Mouse (Mus musculus) kidney, postnatal 36 days (tissue): ENCODE measurements around the gene Adsl.
A peak's percentile ranks its signal among the peaks of the same experiment; 100 is the strongest.
"Not testable (repeated sequence)": the region's sequence is repeated elsewhere in the genome, so short reads cannot be mapped to it uniquely, and the experiment has no call there.

ENCODE experiments used
- DNase-seq, 2 experiments: peaks; one replicate each; pipeline ENCODE4 v3.0.0; 2021 to 2022; ENCODE audit warnings: mixed read lengths in 2 of 2

Adsl gene

DNA sequence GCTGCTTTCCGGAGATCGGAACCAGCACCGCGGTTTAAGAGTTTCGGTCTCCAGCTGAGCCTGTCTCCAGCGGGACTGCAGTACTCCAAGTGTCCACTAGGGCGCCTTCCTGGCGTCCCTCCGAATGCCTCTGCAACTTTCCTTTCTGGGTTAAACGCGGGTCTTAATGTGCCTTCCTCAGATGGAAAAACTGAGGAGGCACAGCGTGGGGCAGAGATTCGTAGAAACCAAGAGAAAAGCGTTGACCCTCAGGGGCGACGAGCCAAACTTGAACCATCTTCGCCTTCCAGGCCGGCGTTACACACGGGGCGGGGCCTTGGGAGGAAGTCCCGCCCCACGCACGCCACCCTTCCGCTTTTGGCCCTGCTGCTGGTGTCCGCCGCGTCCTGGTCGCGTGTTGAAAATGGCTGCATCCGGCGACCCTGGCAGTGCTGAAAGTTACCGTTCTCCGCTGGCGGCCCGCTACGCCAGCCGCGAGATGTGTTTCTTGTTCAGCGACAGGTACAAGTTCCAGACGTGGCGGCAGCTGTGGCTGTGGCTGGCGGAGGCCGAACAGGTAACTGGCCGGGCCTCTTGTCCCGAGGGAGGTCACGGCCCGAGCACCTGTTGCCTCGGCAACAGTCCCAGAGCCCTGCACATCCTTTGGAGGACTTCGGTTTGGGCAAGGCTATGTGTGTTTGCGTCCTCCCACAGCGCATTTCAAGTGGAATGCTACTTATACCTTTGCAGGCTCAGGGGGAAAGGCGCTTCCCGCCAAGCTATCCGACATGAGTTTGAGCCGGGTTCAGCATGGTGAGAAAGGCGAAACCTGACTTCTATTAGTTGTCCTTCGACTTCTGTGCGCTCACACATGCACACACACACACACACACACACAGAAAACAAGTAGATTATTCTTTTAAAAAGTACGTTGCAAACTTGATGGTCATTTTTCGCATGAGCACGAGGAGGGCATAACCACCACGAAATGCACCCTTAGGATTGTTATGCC, at the start of gene Adsl:
TSS of gene Adsl (plus strand) at position 346 of the 991 bp plus-strand sequence.
- DNase-seq, result peak; percentile 90 to 94

GRCm38 (mm10) chr15:80899806-80900205, 48.5 kb upstream of the Adsl start:
- DNase-seq, result no peak

DNA sequence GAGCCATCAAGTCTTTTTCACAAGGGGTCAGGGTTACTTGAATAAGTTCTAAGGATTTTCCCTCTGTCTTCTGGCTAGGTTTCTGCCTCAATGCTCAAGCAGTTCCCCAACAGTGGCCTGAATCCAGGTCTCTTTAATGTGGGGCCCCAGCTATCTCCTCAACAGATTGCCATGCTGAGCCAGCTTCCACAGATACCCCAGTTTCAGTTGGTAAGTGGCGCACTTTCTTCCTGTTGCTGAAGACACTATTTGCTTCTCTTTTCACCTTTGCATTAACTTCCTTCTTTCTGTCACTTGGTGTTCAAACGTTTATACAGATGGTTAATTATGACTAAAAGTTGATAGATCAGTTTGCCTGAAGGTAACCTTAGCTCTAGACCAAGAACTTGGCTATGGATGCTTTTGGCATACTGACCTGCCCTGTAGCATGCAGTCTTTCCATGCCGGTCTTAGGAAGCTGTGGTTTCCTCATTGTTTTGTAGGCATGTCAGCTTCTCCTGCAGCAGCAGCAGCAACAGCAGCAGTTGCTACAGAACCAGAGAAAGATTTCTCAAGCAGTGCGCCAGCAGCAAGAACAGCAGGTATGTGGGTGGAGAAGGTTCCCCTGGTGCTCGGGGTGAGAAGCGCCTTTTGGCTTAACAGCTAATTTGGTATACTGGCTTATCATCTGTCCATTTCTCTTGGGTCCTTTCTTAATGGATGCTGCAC, 46.3 kb upstream of the Adsl start:
- DNase-seq, result no peak

- DNase-seq, result peak in 1 of 2 experiments; percentile 51
These were observed 43.5 kb upstream of the Adsl start for GRCm38 (mm10) chr15:80904776-80905175.

- peak in 1 of 2 experiments; percentile 24 for DNase-seq
These were observed 38.1 kb upstream of the Adsl start for GRCm38 (mm10) chr15:80910183-80910582.

DNA sequence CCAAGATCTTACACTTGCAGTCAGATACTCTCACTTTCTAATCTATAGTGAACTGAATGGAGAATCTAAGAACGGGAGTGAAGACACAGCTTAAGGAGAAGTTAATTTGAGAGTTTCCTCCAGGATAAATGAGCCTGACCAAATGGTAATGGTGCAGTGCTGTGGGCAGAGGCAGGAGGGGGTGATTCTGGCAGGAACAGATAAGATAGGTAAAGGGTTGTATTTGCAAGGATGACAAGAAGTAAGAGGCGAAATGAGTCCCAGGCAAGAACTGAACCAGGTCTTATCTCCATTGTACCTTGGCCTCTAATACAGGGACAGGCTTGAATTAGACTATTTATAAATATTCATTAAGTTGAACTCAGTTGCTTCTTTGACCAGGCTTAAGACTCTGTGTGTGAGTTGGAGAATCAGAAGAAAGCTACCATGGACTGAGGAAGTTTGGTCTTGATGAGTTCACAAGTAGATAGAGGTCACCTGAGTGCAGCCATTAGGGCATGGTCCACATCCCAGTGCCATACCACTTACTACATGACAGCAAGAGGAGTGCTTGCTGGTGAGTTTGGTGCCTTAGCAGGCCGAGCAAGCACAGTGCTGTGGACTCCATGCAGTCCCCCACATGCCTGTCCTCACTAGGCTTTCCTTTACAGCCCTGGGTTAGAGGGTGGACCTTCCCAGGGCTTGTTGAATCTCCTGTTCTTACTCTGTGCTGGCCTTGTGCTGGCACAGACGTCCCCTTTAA, 37.3 kb upstream of the Adsl start:
- no peak for DNase-seq

- peak; percentile 14 to 30 for DNase-seq
These were observed 36.1 kb upstream of the Adsl start for GRCm38 (mm10) chr15:80912175-80912574.

DNA sequence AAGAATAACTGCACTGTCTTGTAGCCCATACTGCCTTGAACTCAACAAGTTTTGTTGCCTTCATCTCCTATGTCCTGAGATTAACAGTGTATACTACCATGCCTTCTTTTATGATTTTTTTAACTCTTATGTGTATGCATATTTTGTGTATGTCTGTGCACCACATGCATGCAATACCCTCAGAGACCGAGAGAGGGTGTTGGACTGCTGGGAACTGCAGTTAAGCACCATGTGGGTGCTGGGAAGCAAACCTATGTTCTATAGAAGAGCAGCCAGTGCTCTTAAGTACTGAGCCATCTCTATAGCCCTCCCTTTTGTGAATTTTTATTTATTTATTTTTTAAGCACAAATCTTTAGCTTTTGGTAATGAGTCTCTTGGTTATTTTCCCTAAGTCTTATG, 34.5 kb upstream of the Adsl start:
- no peak for DNase-seq

DNA sequence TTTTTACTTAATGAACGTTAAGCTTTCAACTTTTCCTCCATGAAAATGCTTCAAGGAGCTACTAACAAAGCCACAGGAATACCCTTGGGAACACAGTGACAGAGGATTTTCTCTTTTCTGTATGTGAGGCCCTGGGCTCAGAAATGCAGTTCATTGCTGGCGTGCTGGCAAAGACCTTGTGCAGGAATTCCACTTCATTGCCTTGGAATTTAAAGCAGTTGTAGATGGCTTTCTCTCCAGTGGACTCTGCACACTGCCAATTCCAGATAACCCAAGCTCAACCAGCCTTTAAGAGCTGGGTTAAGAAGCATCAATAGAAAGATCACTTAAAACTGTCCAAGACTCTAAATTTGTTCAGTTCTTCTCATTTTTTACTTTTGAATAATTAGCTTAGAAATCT, 32.4 kb upstream of the Adsl start:
- DNase-seq, result peak; percentile 63 to 65

- no peak for DNase-seq
These were observed 31.7 kb upstream of the Adsl start for GRCm38 (mm10) chr15:80916621-80917020.

DNA sequence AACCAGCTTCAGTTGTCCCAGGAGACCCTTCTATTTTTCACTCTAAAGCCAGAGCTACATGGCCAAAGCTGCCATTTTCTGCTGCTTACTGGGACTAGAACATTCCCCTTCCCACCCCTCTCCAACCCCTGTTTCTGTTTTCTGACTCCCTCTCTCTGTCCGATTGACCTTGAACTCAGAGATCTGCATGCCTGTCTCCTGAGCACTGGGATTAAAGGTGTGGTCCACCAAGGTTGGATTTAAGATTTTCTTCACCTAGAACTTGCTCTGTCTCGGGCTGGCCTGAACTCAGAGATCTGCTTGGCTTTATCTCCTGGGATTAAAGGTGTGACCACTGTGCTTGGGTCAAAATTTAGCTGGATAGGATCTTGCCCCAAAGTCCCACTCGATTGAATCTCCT, 27.9 kb upstream of the Adsl start:
- no peak for DNase-seq

DNA sequence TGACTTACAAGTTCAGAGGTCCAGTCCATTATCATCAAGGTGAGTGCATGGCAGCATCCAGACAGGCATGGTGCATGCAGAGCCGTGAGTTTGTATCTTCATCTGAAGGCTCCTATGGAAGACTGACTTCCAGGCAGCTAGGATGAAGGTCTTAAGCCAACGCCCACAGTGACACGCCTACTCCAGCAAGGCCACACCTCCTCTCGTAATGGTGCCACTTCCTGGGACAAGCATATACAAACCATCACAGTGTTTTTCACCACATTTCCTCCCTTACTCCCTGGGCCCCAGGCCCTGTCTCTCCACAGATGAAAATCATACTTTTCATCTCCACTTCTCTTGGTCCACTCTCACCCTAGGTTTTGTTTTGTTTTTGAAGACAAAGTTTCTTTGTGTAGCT, 26.5 kb upstream of the Adsl start:
- no peak for DNase-seq

DNA sequence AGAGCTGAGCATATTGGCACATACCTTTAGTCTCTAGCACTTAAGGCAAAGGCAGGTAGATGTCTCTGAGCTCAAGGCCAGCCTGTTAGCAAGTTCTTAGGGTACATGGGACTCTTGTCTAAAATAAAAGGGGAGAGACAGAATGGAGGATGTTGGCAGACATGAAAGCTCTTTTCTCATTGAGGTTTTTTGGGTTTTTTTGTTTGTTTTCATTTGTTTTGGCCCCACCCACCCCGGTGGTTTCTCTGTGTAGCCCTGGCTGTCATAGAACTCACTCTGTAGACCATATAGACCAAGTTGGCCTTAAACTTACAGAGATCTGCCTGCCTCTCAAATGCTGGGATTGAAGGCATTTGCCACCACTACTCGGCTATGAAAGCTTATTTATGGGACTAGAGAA, 24.1 kb upstream of the Adsl start:
- DNase-seq, result no peak

- DNase-seq, result no peak
These were observed 19.4 kb upstream of the Adsl start for GRCm38 (mm10) chr15:80928811-80929355.

DNA sequence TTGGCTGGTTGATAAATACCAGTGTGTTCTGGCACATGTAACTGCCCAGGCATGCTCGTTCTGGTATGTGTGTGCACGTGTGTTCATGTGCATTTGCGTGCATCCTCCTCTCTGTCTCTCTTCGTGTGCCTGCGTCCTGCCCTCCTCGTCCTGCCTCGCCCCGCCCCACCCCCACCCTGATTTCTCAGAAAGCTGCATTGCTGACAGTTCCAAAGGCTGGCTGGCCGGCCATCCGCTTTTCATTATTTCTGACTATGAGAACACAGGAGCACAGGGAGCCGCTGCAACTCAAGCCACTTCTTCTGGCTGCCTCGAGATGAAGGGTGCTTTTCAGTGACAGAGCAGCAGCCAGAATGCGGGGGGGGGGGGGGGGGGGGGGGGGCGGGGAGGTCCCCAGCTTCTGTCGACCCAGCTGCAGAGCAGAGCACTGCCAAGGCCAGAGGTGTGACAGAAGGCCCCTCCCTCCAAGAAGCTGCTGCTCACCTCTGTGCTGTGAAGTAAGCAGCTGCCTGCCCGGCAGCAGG, 18.2 kb upstream of the Adsl start:
- no peak for DNase-seq

DNA sequence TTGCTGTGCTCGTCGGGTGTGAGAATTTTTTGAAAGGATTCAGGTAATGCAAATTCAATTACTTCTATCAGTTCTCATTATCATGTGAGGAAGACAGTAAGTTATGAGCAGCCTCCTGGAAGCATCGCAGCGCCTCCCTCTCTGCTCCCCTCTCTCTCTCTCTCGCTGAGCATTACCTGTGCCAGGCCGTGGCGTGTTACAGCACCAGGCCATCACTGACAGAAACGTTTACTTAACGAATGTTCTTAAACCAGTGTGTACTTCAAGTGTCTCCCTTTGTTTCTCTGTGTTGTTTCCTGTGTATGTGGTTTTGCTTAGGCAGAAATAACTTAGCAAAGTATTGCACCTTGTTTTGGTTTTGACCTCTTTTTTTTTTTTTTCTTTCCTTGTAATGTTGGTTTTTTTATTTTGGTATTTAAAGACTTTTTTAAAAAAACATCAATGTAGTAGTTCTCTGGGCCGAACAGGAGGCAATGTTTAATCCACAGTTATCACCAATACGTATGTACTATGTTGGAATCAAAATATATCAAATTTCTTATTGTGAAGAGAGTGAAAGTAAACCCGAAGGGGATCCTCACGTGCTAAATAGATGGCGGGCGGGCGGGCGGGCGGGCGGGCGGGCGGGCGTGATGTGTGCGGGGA, 17.5 kb upstream of the Adsl start:
- DNase-seq, result not testable (repeated sequence)

DNA sequence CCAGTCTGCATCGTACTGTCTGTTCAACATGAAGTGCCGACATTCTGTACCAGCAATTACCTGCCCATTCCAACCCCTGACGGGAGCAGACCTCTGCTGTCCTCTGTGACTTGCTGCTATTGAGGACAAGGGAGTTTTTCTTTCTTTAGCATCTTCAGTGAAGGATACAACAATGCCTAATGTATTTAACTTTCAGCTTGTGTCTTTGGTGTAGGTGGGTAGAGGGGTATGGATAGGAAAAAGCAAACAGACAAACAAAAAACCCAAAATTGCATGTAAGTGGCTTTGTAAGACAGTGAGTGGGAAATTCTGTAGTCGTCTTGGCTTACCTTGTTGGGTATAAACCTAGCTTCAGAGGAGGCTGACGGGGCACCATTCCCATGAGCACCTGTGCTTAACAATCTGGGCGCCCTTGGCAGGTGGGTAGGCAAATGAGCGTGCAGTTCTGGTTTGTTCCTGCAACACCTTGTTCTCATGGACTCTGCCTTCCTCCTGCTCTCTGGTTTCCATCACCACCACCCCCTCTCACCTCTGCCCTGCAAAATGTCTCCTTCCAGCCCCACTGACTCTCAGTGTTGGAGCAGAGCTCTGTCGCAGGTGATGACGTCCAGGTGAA, 16.8 kb upstream of the Adsl start:
- DNase-seq, result no peak

- DNase-seq, result no peak
These were observed 13.4 kb upstream of the Adsl start for GRCm38 (mm10) chr15:80934841-80935240.

DNA sequence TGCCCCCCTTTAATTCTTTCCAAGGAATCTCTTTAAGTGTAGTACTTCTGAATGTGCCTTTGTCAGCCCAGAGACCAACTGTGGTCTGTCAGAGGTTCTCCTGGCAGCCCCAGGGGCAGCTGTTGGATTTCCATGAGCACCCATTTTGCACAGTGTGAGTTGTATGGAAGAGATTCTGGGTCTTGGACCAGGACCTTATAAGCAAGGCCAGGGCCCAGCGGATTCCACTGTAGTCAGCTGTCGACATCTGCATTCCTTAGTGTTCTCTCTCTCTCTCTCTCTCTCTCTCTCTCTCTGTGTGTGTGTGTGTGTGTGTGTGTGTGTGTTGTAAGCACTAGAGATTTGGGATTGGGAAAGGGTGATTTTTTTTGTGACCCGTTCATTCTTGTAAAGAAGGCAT, 11.6 kb upstream of the Adsl start:
- peak in 1 of 2 experiments; percentile 16 for DNase-seq

DNA sequence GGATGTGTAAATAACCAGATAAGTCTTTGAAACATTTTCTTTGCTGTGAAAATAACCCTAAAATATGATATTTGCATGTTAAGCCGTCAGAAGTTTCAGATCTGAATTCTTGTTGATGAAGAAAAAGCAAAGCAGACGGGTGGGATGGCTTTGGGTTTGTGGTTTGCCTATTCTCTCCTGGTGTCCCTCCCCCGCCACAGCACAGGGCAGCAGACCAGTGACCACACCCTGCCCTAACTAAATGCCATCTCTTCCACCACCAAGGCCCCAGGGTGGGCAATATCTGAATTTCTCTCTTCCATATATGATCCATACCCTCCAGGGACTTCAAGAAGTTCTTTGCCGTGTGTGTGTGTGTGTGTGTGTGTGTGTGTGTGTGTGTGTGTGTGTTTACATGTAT, 9.7 kb upstream of the Adsl start:
- no peak for DNase-seq

GRCm38 (mm10) chr15:80939401-80939800, 8.9 kb upstream of the Adsl start:
- DNase-seq, result no peak
